Mouse (Mus musculus): ENCODE measurements around the gene Olfr250. TPM values are rescaled to one million over a fixed set of nuclear protein-coding genes. Genes with fewer than 3 reads are reported as not detected.
"Not testable (repeated sequence)": the region's sequence is repeated elsewhere in the genome, so short reads cannot be mapped to it uniquely, and the experiment has no call there.

The Olfr250 gene
- polyA plus RNA-seq (2017; shearing (Covaris generic)): under 1 TPM in 1 of 3 experiments, not detected in 2; 0.08 TPM

- no peak for ATAC-seq
Observed at GRCm38 (mm10) chr9:38366596-38366995, at the start of gene Olfr250. TSS of gene Olfr250 (plus strand) at chr9:38366896.

GRCm38 (mm10) chr9:38328760-38329159, 37.9 kb upstream of the Olfr250 start, which contains the start of gene Olfr25:
TSS of gene Olfr25 (plus strand) at chr9:38329060.
- no peak for ATAC-seq

- no peak for ATAC-seq
Observed at GRCm38 (mm10) chr9:38348111-38348510, 18.6 kb upstream of the Olfr250 start, which contains the start of gene Olfr898. TSS of gene Olfr898 (plus strand) at chr9:38348411.

- no peak for ATAC-seq
Observed at GRCm38 (mm10) chr9:38376786-38377185, 10.1 kb downstream of the Olfr250 start, which contains the start of gene Olfr251. TSS of gene Olfr251 (plus strand) at chr9:38377086.

GRCm38 (mm10) chr9:38401398-38401797, 34.7 kb downstream of the Olfr250 start, which contains the start of gene Olfr147:
TSS of gene Olfr147 (plus strand) at chr9:38401698.
- no peak for ATAC-seq

- not testable (repeated sequence) for ATAC-seq
Observed at GRCm38 (mm10) chr9:38407502-38407901, 40.8 kb downstream of the Olfr250 start.

GRCm38 (mm10) chr9:38413502-38413901, 46.8 kb downstream of the Olfr250 start:
- ATAC-seq: not testable (repeated sequence)

Other genes starting within 250 kb of the Olfr250 start
- under 1 TPM in 1 of 3 experiments, not detected in 2; 0.22 TPM for gene Olfr890, start 224.4 kb upstream of the Olfr250 start, polyA plus RNA-seq (2017; shearing (Covaris generic))
- not detected for gene Olfr891, start 186.1 kb upstream of the Olfr250 start, polyA plus RNA-seq (2017; shearing (Covaris generic))
- not detected for gene Olfr893, start 158.5 kb upstream of the Olfr250 start, polyA plus RNA-seq (2017; shearing (Covaris generic))
- gene Olfr894, start 148.8 kb upstream of the Olfr250 start, polyA plus RNA-seq (2017; shearing (Covaris generic)): not detected
- not detected for gene Olfr143, start 114.1 kb upstream of the Olfr250 start, polyA plus RNA-seq (2017; shearing (Covaris generic))
- not detected for gene Olfr895, start 99.0 kb upstream of the Olfr250 start, polyA plus RNA-seq (2017; shearing (Covaris generic))
- not detected for gene Olfr896-ps1, start 75.8 kb upstream of the Olfr250 start, polyA plus RNA-seq (2017; shearing (Covaris generic))
- not detected for gene Olfr25, start 37.8 kb upstream of the Olfr250 start, polyA plus RNA-seq (2017; shearing (Covaris generic))
- gene Olfr898, start 18.5 kb upstream of the Olfr250 start, polyA plus RNA-seq (2017; shearing (Covaris generic)): not detected
- gene Olfr251, start 10.2 kb downstream of the Olfr250 start, polyA plus RNA-seq (2017; shearing (Covaris generic)): not detected
- gene Olfr147, start 34.8 kb downstream of the Olfr250 start, polyA plus RNA-seq (2017; shearing (Covaris generic)): not detected
- not detected for gene Olfr901, start 62.6 kb downstream of the Olfr250 start, polyA plus RNA-seq (2017; shearing (Covaris generic))
- gene Olfr902, start 80.8 kb downstream of the Olfr250 start, polyA plus RNA-seq (2017; shearing (Covaris generic)): not detected
- gene Olfr904, start 96.2 kb downstream of the Olfr250 start, polyA plus RNA-seq (2017; shearing (Covaris generic)): not detected
- gene Olfr905, start 104.2 kb downstream of the Olfr250 start, polyA plus RNA-seq (2017; shearing (Covaris generic)): under 1 TPM in 1 of 3 experiments, not detected in 2; 0.09 TPM
- gene Olfr906, start 120.2 kb downstream of the Olfr250 start, polyA plus RNA-seq (2017; shearing (Covaris generic)): not detected
- gene Olfr907, start 128.9 kb downstream of the Olfr250 start, polyA plus RNA-seq (2017; shearing (Covaris generic)): not detected
- under 1 TPM in 2 of 3 experiments, not detected in 1; 0.09 to 0.67 TPM for gene Olfr911-ps1, start 154.7 kb downstream of the Olfr250 start, polyA plus RNA-seq (2017; shearing (Covaris generic))
- gene Olfr910, start 171.0 kb downstream of the Olfr250 start, polyA plus RNA-seq (2017; shearing (Covaris generic)): not detected
- under 1 TPM in 1 of 3 experiments, not detected in 2; 0.10 TPM for gene Olfr912, start 213.3 kb downstream of the Olfr250 start, polyA plus RNA-seq (2017; shearing (Covaris generic))
- gene Olfr913, start 225.9 kb downstream of the Olfr250 start, polyA plus RNA-seq (2017; shearing (Covaris generic)): not detected
- gene Olfr914, start 238.2 kb downstream of the Olfr250 start, polyA plus RNA-seq (2017; shearing (Covaris generic)): not detected

Measured in inflammation-experienced regulatory T-cells, adult 6 months (primary cell).